Mouse (Mus musculus): ENCODE measurements around the gene Tmem270. TPM values are rescaled to one million over a fixed set of nuclear protein-coding genes. Genes with fewer than 3 reads are reported as not detected.

Tmem270 gene
- total RNA-seq, 1 experiment: not detected

DNA sequence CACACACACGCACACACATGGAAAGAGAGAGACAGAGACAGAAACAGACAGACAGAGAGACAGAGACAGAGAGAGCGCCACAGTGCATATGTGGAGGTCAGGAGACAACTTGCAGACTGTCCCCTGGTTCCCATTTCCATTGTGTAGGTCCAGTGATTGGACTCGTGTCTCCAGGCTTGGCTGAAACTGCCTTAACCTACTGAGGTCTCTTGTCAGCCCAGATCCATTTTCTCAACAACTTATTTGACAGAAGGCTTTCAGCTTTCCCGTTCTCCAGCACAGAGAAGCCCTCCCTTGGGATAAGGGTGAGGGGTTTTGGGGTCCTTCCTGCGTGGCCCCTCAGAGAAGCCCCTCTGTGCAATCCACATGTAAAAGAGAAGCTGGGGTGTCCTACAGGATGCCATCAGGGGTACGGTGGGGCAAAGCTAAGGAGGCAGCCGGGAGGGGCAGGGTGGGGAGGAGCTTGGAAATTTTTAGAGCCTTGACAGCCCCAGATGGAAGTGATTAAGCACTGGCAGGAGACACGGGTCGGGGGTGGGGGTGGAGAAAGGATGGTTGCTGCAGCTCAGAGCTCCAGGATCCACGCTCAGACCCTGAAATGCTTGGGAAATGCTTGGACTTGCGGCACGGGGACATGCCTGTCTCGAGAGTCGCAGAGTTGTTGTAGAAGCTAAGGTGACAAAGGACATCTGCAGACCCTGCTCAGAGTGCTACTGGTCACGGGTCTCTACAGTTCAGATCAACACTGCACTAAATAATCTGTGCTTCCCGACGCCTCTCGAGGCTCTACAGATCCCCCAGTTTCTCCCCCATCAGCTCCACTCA, 39.0 kb downstream of the Tmem270 start:
- no peak for DNase-seq (ENCODE audit: low read depth, low spot score)
- TF ChIP-seq MAFK (IDR thresholded peaks at IDR 0.05; ENCODE audit: insufficient read depth, low read depth, low read length) (no peak), HCFC1 (IDR thresholded peaks at IDR 0.05; ENCODE audit: borderline replicate concordance, insufficient read depth, low read length) (no peak), ZNF384 (IDR thresholded peaks at IDR 0.05; ENCODE audit: low read depth, low read length) (no peak), ZC3H11A (IDR thresholded peaks at IDR 0.05; ENCODE audit: borderline replicate concordance, low read depth, low read length) (no peak)
- Histone ChIP-seq H3K4me3 (ENCODE audit: insufficient read depth in 1 of 2, low read depth in 1 of 2, low read length in 2 of 2, poor library complexity in 1 of 2, severe bottlenecking in 1 of 2) (no peak overlapping the region), H3K4me1 (ENCODE audit: control insufficient read depth in 2 of 2, insufficient read depth in 2 of 2, low read length in 2 of 2, poor library complexity in 1 of 2) (no peaks in the 10 kb centered on the region), H3K27ac (ENCODE audit: insufficient read depth, low read depth, low read length, poor library complexity, severe bottlenecking) (no peak overlapping the region), H3K9ac (ENCODE audit: insufficient read depth, low read depth, low read length, poor library complexity, severe bottlenecking) (no peak overlapping the region), H3K36me3 (ENCODE audit: control insufficient read depth, insufficient read depth, low read length, poor library complexity, severe bottlenecking) (no peaks in the 10 kb centered on the region), H3K9me3 (ENCODE audit: control insufficient read depth, insufficient read depth, low read depth, low read length) (no peaks in the 10 kb centered on the region)
- in situ Hi-C loops (cut with MboI; ENCODE audit: low sequenced_read_pairs in 2 of 2, unreplicated experiment in 2 of 2): no loop called here

DNA sequence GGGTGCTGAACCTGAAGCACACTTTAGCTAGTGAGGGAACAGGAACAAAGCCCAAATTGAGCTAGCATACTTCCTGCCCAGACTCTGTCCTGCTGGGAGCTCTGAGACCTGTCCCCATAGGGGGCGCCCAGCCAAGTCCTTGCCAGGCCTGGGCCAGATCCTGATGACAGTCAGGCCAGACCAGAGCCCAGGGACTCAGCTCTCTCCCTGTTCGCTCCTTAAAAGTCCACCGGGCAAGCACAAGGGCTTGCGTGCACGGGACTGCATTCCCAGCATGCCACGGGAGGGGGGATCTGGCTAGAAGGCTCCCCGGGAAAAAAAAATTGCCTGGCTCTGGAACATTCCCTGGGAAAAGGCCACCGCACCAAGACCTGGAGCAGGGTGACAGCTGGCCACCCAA, 41.4 kb downstream of the Tmem270 start:
- in situ Hi-C loops (cut with MboI; ENCODE audit: low sequenced_read_pairs in 2 of 2, unreplicated experiment in 2 of 2): no loop called here
- no peak overlapping the region for H3K4me3 ChIP-seq (ENCODE audit: insufficient read depth in 1 of 2, low read depth in 1 of 2, low read length in 2 of 2, poor library complexity in 1 of 2, severe bottlenecking in 1 of 2)
- no peak for DNase-seq (ENCODE audit: low read depth, low spot score)
- H3K36me3 ChIP-seq (ENCODE audit: control insufficient read depth, insufficient read depth, low read length, poor library complexity, severe bottlenecking): no peaks in the 10 kb centered on the region
- H3K9ac ChIP-seq (ENCODE audit: insufficient read depth, low read depth, low read length, poor library complexity, severe bottlenecking): no peak overlapping the region
- TF ChIP-seq MAFK (IDR thresholded peaks at IDR 0.05; ENCODE audit: insufficient read depth, low read depth, low read length): no peak
- no peak for TF ChIP-seq CHD2 (IDR thresholded peaks at IDR 0.05; ENCODE audit: low read depth, low read length)
- no peak for TF ChIP-seq ZNF384 (IDR thresholded peaks at IDR 0.05; ENCODE audit: low read depth, low read length)
- TF ChIP-seq HCFC1 (IDR thresholded peaks at IDR 0.05; ENCODE audit: borderline replicate concordance, insufficient read depth, low read length): no peak
- no peak for TF ChIP-seq ZC3H11A (IDR thresholded peaks at IDR 0.05; ENCODE audit: borderline replicate concordance, low read depth, low read length)
- H3K9me3 ChIP-seq (ENCODE audit: control insufficient read depth, insufficient read depth, low read depth, low read length): no peaks in the 10 kb centered on the region
- H3K4me1 ChIP-seq (ENCODE audit: control insufficient read depth in 2 of 2, insufficient read depth in 2 of 2, low read length in 2 of 2, poor library complexity in 1 of 2): peaks cover 0 to 2% of the 10 kb centered on the region in 2 experiments; a peak in 2 of 4 replicates
- no peak overlapping the region for H3K27ac ChIP-seq (ENCODE audit: insufficient read depth, low read depth, low read length, poor library complexity, severe bottlenecking)

- H3K9me3 ChIP-seq (ENCODE audit: control insufficient read depth, insufficient read depth, low read depth, low read length): no peaks in the 10 kb centered on the region
- TF ChIP-seq ZC3H11A (IDR thresholded peaks at IDR 0.05; ENCODE audit: borderline replicate concordance, low read depth, low read length) (no peak), HCFC1 (IDR thresholded peaks at IDR 0.05; ENCODE audit: borderline replicate concordance, insufficient read depth, low read length) (no peak), CHD2 (IDR thresholded peaks at IDR 0.05; ENCODE audit: low read depth, low read length) (no peak), MAFK (IDR thresholded peaks at IDR 0.05; ENCODE audit: insufficient read depth, low read depth, low read length) (no peak), ZNF384 (IDR thresholded peaks at IDR 0.05; ENCODE audit: low read depth, low read length) (no peak)
- no peak overlapping the region for H3K9ac ChIP-seq (ENCODE audit: insufficient read depth, low read depth, low read length, poor library complexity, severe bottlenecking)
- no peaks in the 10 kb centered on the region for H3K36me3 ChIP-seq (ENCODE audit: control insufficient read depth, insufficient read depth, low read length, poor library complexity, severe bottlenecking)
- peaks cover 0 to 2% of the 10 kb centered on the region in 2 experiments; a peak in 2 of 4 replicates for H3K4me1 ChIP-seq (ENCODE audit: control insufficient read depth in 2 of 2, insufficient read depth in 2 of 2, low read length in 2 of 2, poor library complexity in 1 of 2)
- H3K27ac ChIP-seq (ENCODE audit: insufficient read depth, low read depth, low read length, poor library complexity, severe bottlenecking): no peak overlapping the region
- H3K4me3 ChIP-seq (ENCODE audit: insufficient read depth in 1 of 2, low read depth in 1 of 2, low read length in 2 of 2, poor library complexity in 1 of 2, severe bottlenecking in 1 of 2): no peak overlapping the region
- DNase-seq (ENCODE audit: low read depth, low spot score): no peak
- in situ Hi-C loops (cut with MboI; ENCODE audit: low sequenced_read_pairs in 2 of 2, unreplicated experiment in 2 of 2): no loop called here
Measured at GRCm38 (mm10) chr5:134861902-134862497, 44.5 kb downstream of the Tmem270 start.

DNA sequence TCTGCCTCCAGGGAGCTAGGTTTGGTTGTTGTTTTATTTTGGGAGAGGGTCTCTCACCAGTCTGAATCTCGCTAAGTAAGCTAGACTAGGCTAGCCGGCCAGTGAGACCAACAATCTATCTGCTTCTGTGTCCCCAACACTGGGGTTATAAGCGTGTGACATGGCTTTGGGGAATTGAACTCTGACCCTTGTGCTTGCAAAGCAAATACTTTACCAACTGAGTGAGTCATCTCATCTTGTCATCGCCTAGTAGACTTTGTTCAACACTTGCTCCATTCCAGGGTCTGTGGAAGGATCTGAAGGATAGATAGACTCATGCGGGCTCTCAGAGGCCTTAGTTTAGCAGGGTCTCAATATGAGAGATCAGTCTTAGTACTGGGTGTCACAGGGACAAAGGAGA, 47.3 kb downstream of the Tmem270 start:
- no peak overlapping the region for H3K9ac ChIP-seq (ENCODE audit: insufficient read depth, low read depth, low read length, poor library complexity, severe bottlenecking)
- in situ Hi-C loops (cut with MboI; ENCODE audit: low sequenced_read_pairs in 2 of 2, unreplicated experiment in 2 of 2): no loop called here
- H3K9me3 ChIP-seq (ENCODE audit: control insufficient read depth, insufficient read depth, low read depth, low read length): no peaks in the 10 kb centered on the region
- H3K4me3 ChIP-seq (ENCODE audit: insufficient read depth in 1 of 2, low read depth in 1 of 2, low read length in 2 of 2, poor library complexity in 1 of 2, severe bottlenecking in 1 of 2): no peak overlapping the region
- DNase-seq (ENCODE audit: low read depth, low spot score): no peak
- peaks cover 0 to 2% of the 10 kb centered on the region in 2 experiments; a peak in 2 of 4 replicates for H3K4me1 ChIP-seq (ENCODE audit: control insufficient read depth in 2 of 2, insufficient read depth in 2 of 2, low read length in 2 of 2, poor library complexity in 1 of 2)
- H3K27ac ChIP-seq (ENCODE audit: insufficient read depth, low read depth, low read length, poor library complexity, severe bottlenecking): no peak overlapping the region
- no peaks in the 10 kb centered on the region for H3K36me3 ChIP-seq (ENCODE audit: control insufficient read depth, insufficient read depth, low read length, poor library complexity, severe bottlenecking)
- TF ChIP-seq HCFC1 (IDR thresholded peaks at IDR 0.05; ENCODE audit: borderline replicate concordance, insufficient read depth, low read length) (no peak), ZNF384 (IDR thresholded peaks at IDR 0.05; ENCODE audit: low read depth, low read length) (no peak), MAFK (IDR thresholded peaks at IDR 0.05; ENCODE audit: insufficient read depth, low read depth, low read length) (no peak), CHD2 (IDR thresholded peaks at IDR 0.05; ENCODE audit: low read depth, low read length) (no peak), ZC3H11A (IDR thresholded peaks at IDR 0.05; ENCODE audit: borderline replicate concordance, low read depth, low read length) (no peak)
